Mouse (Mus musculus): ENCODE data around the gene Cdc20.
A peak's percentile ranks its signal among the peaks of the same experiment; 100 is the strongest.

Cdc20 gene

DNA sequence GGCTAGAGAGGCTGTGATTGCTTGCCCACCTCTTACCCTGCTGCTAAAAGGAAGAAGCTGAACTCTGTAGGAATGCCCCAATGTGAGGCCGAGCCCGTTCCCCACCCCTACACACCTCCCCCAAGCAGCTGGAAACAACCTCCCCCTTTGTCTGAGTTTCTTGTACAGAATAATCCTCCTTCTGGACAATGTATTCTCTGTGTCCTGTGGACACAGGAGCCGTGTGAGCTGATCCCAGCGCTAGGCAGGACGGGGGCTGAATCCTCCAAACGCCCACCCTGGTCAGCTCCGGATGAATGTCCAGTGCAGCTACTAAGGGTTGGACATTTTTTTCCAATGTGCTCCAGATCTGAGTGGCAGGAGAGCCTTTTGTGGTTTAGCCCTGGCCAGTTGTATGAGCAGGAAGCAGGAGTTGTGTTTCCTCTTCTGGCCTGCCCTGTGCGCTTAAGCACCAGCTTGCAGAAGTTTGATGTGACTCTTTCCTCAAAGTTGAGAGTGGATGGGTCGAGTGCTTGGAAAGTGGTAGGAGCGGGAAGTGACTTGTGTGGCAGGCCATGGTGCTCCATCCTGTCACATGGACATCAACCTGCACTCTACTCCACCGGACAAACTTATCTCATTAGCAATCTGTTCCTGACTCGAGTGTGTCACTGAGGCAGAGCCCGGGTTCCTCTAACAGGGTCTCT, 19.9 kb downstream of the Cdc20 start:
- DNase-seq: no peak

DNA sequence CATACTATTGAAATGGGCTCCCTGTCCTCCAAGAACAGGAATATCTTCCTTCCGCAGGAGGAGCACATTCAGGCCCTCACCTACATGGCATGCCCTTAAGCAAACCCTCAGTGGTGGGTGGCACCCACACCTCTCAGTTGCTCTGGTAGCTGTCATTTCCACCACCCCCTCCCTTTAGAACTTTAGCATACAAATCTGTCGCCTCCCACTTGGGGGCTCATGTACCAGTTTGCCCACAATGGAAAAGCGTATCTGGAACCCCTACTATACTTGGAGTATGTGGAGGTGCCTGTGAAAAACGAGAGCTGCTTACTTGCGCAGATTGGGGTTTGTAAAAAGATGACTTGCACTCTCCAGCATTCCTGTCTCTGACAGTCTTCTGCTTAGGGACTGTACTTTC, 20.8 kb downstream of the Cdc20 start:
- DNase-seq: no peak

DNA sequence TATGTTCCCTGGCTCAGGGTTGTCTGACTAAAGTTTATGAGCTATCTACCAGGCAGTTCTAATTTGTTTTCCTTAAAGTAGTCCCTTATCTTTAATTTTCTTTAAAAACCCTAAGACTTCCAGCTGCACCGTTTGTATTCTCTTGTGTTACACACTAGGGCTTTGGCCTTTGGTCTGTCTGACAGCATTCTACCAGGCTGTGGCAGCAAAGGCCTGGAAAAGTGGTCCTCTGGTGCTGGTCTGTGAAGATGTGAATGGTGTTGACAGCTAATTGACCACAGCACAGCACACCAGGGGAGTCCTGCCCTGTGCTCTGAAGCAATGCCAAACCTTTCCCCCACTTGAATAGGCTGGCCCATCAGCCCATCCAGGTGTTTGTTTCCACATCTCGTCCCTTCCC, 21.4 kb downstream of the Cdc20 start:
- no peak for DNase-seq

DNA sequence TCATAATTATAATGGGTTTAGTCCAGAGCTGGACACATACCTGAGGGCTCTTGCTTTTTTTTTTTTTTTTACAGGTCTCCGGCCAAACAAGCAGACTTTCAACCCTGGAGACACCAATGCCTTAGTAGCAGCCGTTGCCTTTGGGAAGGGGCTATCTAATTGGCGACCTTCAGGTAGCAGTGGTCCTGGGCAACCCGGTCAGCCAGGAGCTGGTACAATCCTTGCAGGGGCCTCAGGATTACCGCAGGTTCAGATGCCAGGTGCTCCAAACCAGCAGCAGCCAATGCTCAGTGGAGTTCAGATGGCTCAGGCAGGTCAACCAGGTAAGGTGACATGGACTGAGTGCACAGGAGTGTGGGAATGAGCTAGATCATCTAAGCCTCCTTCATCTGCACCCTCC, 23.6 kb downstream of the Cdc20 start:
- DNase-seq: no peak

DNA sequence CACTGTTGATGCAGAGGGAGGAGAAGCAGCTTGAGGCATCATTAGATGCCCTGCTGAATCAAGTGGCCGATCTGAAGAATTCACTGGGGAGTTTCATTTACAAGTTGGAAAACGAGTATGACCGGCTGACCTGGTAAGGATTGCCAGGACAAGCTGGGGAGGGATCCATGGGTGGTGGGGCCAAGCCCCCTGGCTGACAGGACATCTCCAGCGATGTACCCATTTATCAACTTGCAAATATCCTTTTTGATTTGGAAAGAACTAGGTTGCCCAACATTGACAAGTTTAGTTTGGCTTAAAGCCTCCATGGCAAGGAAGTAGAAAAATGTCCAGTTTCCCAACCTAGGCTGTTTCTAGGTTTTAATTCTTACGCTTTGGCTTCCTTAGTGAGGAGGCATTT, 26.3 kb downstream of the Cdc20 start:
- no peak for DNase-seq

DNA sequence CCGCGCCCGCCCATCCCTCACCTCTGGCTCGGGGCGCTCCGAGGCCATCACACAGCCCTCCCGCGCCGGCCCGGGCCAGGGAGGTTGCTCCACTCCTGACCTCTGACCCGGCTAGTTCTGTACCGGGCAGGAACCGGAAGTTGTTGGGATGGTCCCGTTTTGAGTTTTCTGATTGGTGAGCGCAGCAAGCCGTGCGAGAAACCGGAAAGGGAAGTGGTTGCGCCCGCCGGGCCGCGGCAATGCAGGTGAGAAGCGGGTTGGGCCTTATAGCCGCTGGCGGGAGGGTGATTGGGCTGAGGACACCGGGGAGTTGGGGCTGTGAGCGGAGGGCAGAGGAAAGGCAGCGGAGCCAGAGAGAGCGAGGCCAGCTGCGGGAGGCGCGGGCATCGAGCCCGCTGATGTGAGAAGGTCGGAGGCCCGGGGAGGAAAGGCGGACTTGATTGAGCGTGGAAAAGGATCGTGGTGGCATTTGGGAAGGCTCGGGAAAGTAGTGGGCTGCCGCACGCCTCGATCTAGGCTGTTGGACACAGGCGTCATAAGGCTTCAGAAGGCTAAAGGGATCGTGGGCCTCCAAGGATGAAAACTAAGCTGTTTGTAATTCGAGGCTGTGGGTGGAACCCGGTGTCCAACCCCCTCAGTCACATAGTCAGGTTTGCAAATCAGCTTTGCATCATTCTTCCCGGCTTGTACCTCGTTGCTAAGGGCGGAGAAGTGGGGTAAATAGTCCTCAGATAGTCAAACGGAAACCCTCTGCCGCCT, 27.8 kb downstream of the Cdc20 start, which contains the start of the genes Szt2 and Med8:
Gene Szt2, minus strand, starts transcription at position 132 of the 759 bp plus-strand sequence.
Gene Med8, plus strand, starts transcription at position 196 of the 759 bp plus-strand sequence.
- DNase-seq: peak; percentile 91

DNA sequence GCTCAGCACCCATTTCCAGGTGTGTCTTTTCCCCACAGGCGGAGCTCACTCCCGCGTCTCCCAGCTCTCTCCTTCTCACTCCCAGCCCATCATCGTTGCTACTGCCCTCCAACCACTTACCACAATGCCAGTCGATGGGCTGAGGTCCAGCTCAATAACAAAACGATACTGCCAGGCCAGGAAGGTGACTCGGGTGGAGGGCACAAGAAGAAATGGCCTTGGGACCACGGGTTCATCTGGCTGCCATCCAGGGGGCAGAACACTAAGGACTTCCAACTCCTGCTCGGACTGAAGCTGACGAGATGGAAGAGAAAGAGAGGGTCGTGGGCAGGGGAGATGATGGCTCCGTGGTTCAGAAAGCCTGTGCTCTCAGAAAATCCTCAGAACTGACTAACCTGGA, 34.5 kb downstream of the Cdc20 start:
- no peak for DNase-seq

DNA sequence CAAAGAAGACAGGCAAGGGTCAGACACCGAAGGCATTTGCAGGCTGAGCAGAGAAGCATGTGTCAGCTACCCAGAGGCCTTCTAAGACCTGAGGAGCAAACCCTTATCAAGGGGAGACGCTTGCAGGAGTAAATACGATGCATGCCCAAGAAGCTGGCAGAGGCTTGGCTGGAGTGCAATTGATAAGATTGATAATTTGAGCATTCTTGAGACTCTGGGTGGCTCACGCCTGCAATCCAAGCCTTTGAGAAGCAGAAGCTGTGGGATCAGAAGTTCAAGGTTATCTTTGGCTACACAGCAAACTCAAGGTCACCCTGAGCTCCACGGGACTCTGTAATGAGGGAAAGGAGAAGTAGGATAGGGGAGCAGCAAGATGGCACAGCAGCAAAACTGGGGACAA, 35.2 kb downstream of the Cdc20 start:
- DNase-seq: no peak

DNA sequence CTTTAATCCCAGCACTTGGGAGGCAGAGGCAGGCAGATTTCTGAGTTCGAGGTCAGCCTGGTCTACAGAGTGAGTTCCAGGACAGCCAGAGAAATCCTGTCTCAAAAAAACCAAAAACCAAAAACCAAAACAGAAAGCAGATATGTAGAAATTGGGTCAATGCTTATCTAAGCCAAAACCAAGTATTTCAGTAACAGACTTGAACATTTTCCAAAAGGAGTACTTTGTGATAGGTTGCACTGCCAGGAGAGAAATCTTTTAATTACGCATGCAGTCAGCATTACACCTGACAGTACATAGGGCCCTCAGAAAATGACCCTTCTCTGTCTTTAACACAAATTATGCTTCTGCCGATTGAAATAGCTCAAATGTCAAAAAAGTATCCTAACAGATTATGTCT, 35.7 kb downstream of the Cdc20 start:
- DNase-seq: no peak

DNA sequence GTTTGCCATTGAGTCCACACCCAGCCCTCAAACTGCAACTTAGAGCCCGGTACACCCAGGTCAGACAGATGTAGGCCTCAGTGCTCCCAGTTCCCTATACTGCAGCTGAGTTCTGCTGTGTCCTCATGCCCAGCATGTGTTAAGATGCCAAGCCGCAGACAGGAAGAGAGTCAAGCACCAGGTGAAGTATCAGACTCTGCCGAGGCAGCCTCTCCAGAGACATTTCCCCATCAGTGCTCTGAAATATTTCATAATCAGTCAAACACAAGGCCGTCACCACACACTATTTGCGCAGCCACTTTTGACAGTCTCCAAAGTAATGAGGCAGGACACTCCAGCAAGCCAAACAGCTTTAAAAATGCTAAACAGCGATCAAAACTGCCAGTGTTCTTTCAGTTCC, 38.8 kb downstream of the Cdc20 start:
- peak; percentile 28 for DNase-seq

DNA sequence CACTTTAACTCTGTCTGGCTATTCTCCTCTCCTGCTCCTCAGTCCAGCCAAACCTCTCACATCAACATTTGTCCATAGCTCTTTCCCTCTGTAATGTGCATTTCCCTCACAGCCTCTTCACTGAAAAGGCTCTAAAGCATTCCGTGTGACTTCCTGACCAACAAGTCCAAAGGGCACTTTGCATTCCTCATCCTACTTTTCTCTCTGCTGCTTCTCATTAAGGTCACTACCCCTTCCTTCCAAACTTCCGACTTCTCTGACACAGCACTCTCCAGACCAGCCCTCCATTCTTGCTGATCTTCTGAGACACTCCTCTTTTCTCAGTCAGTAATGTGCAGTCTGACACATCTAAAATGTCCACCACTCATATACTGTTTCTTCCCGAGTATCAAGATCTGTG, 40.7 kb downstream of the Cdc20 start:
- DNase-seq: no peak

DNA sequence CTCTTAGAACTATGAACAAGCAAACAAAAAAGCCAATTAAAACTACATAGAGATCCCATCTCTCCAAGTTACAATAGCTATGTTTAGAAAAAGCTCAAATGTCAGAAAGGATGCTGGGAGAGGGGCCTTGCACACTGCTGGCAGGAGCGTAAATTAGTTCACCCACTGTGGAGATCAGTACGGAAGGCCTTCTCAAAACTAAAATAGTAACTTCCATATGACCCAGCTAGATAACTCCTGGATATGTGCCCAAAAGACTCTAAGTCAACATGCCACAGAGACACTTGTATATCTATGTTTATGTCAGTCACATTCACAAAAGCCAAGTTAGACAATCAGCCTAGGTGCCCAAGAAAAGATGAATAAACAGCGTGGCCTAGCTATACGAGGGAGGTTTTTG, 41.9 kb downstream of the Cdc20 start:
- DNase-seq: no peak

DNA sequence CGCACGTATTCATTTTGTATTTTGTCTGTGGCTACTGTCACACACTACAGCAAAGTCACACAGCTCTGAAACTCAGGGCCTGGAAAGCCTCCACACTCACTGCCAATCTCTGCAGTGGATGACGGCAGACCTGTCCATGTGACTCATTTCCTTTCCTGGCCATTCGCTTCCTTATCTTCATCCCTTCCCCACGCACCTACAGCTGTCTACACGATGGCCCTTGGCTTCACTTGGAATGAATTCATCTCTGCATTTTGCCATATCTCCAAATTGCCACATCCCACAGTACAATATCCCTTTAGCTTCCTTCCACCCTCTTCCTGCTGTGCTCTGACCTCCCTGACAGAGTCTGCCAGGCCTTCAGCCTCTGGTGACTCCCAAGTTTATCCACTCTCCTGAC, 42.6 kb downstream of the Cdc20 start:
- DNase-seq: no peak

DNA sequence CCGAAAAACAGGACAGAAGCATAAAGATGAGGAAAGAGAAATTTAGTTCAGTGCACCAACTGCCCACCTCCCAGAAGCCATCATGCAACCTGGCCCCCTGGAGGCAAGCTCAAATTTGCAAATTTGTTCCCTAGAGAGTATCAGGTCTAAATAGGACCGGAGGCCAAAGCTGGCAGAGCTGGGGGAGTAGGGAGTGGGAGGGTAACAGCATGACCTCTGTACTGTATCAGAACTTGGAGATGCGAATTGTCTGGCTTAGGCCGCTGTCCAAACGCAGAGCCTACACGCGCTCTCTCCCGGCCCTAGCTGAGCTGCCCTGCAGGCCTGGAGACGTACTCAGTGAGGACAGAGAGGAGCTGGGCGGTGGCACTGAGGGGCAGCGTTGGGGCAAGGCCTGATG, 47.0 kb downstream of the Cdc20 start:
- DNase-seq: no peak

DNA sequence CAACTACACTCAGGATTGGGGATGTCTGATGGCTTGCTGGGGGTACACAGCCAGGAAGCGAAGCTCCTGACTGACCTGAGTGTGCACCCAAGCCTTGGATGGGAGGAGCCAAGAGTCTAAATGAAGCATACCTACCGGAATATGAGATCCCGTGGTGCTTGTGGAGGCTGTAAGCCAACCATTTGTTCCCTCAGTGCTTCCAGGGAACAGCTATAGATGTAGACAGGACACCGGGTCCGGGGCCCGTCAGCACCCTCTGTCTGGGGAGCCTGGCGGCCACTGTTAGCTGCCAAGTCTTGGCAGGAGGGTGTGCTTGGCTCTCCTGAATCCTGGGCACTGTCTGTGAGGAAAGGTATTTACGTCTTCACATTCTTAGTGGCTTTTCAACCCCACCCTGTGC, 49.8 kb downstream of the Cdc20 start:
- DNase-seq: no peak

DNA sequence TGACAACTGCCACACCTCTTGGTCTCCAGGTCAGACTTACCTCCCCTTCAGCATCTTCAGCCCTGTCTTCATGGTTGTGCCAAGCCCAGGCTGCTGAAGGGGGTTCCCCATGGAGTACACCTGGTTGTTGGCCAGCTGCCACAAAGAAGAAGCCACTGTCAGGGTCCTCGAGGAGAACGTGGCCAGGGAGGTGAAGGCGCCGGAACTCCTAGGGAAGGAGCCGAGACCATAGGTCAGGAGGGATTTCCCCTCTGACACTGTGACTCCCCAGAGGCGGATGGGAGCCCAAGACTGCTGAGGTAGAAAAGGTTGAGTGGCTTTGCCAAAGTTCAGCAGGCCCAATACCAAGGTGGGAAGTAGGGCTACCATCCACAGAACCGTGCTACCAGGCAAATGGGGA, 53.9 kb downstream of the Cdc20 start:
- no peak for DNase-seq

Measured in lung, postnatal 14 days (tissue).